Mouse (Mus musculus) embryonic fibroblast, embryonic 13.5 days (primary cell): ENCODE results near the gene Nudcd3.

ENCODE experiments used
- CTCF ChIP-seq: IDR thresholded peaks from 2 replicates; pipeline ENCODE4 v1.5.1; 2011; ENCODE audit warnings: mild to moderate bottlenecking, control low read depth, low read length, moderate library complexity, borderline replicate concordance; ENCODE audit not compliant: insufficient read depth
- POLR2A ChIP-seq: IDR thresholded peaks from 2 replicates; pipeline ENCODE4 v1.6.1; 2011; ENCODE audit warnings: low read depth, mild to moderate bottlenecking, control low read depth, low read length, moderate library complexity

DNA sequence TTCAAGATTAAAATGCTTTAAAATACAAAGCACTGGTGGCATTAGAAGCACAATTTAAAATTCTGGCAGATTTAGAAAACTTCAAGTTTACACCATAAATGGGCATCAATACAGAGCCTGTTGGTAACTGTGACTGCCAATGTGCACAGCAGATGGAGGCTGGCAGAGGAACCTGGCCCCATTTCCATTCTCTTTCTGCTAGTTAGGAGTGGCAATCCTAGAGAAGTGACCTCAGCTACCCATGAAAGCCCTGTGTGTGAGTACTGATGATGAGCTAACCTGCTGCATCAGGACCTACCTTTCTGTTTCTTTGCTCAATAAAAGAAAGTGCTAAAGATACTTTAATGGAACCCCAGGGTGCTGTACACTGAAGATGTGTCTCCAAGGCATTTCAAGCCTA is 90.2 kb downstream of the Nudcd3 start:
- TF ChIP-seq CTCF (no peak), POLR2A (no peak)
